Mouse (Mus musculus) R1 (cell line): ENCODE data around the gene Olfr1477.
"Not testable (repeated sequence)": the region's sequence is repeated elsewhere in the genome, so short reads cannot be mapped to it uniquely, and the experiment has no call there.

Experiments
- DNase-seq: peaks from one replicate; pipeline ENCODE4 v3.0.0-alpha.2; 2018; ENCODE audit warnings: low read depth, low spot score

Olfr1477 gene

GRCm38 (mm10) chr19:13500246-13500645 lies at the start of gene Olfr1477:
Gene Olfr1477 (plus strand): TSS chr19:13500546.
- no peak for DNase-seq

GRCm38 (mm10) chr19:13455986-13456385 lies 44.4 kb upstream of the Olfr1477 start, which contains the start of gene Olfr1472:
Gene Olfr1472 (minus strand): TSS chr19:13456086.
- DNase-seq, result no peak

- DNase-seq, result not testable (repeated sequence)
Measured at GRCm38 (mm10) chr19:13469265-13469664, 31.1 kb upstream of the Olfr1477 start, which contains the start of gene Olfr1474. Gene Olfr1474 (plus strand): TSS chr19:13469565.

GRCm38 (mm10) chr19:13480096-13480495 lies 20.2 kb upstream of the Olfr1477 start, which contains the start of gene Olfr1475:
Gene Olfr1475 (minus strand): TSS chr19:13480196.
- no peak for DNase-seq

GRCm38 (mm10) chr19:13527613-13528012 lies 27.3 kb downstream of the Olfr1477 start, which contains the start of gene Olfr1480:
Gene Olfr1480 (plus strand): TSS chr19:13527913.
- DNase-seq, result no peak
